Mouse (Mus musculus) urinary bladder, adult 2 months (tissue): ENCODE data around the gene M1ap. TPM values are rescaled to one million over a fixed set of nuclear protein-coding genes. Genes with fewer than 3 reads are reported as not detected.

ENCODE experiments used
- DNase-seq: peaks from one replicate; pipeline ENCODE4 v3.0.0; 2022; ENCODE audit warnings: low spot score
- polyA plus RNA-seq: library from polyadenylated mRNA; depleted of rRNA; stranded (reverse); fragments of >200 nt; gene quantifications from 2 replicates; pipeline ENCODE4 v1.2.3, GENCODE M21; 2012; rRNA removed

Gene M1ap
- 0.30 and 0.62 TPM in 2 replicates for polyA plus RNA-seq

GRCm38 (mm10) chr6:82946651-82947050 lies at the start of gene M1ap:
M1ap (plus strand) TSS chr6:82946902.
- DNase-seq: no peak

DNA sequence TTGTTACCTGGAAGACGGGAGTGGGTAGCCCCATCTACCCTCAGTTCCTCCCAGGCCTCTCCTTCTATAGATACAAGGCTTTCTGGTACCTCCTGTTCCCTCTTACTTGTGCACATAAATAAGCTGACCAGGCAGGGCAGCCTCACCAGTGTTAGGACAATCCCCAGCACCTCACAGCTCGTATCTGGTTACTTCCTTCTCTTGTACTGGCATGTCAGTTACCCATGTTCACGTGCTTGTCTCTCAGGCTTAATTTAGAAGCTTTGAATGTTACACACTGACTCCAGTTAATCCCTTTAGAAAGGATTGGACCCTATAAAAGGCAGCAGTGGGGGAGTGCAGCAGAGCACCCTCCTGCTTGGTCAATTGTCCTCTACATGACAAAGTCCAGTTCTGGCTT lies 49.4 kb upstream of the M1ap start:
- no peak for DNase-seq

DNA sequence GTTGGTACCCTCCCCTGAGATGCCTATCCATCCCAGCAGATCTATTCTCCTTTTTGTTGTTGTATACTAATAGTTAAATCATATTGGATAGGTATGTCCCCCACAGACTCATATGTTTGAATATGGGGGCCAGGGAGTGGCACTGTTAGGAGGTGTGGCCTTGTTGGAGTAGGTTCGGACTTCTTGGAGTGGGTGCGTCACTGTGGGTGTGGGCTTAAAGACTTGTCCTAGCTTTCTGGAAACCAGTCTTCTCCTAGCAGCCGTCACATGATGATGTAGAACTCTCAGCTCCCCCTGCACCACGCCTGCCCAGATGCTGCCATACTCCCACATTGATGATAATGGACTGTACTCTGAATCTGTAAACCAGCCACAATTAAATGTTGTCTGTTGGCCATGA lies 48.5 kb upstream of the M1ap start:
- no peak for DNase-seq

- DNase-seq: no peak
Measured at GRCm38 (mm10) chr6:82898745-82899144, 48.0 kb upstream of the M1ap start.

- no peak for DNase-seq
Measured at GRCm38 (mm10) chr6:82902559-82902958, 44.1 kb upstream of the M1ap start.

DNA sequence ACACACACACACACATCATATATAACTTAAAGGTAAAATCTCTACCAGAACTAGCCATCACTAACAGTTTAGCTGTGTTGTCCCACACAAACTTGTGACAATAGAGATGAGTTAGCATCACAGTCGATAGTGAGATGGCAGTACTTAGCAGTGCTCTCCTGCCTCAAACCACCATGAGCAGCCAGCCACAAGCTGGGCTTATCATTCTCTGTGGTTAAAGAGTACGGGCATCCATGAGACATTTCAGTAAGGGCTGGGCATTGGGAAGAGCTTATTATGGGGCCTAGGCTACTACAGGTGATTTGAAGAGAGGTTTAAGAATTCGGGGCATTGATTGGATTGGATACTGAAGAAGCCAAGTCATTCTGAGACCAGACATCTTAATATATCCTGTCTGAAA lies 39.7 kb upstream of the M1ap start:
- DNase-seq: no peak

DNA sequence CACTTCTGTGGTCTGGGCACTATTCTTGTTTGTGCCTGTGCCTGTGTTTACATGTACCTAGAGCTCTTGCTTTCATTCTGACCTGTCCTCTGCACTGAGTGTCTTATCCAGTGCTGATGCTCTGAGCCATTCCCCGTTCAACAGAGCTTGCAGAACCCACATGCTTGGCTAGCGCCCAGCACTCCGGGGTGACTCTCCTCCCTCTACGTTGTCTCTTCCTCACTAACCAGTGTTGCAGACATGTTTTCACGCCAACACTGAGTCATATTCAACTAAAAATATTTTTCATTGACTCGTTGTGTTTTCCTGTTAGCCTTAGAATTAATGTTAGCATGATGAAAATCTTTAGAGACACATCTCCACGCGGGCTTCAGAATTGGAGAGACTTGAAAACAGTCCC lies 38.7 kb upstream of the M1ap start:
- DNase-seq: no peak

DNA sequence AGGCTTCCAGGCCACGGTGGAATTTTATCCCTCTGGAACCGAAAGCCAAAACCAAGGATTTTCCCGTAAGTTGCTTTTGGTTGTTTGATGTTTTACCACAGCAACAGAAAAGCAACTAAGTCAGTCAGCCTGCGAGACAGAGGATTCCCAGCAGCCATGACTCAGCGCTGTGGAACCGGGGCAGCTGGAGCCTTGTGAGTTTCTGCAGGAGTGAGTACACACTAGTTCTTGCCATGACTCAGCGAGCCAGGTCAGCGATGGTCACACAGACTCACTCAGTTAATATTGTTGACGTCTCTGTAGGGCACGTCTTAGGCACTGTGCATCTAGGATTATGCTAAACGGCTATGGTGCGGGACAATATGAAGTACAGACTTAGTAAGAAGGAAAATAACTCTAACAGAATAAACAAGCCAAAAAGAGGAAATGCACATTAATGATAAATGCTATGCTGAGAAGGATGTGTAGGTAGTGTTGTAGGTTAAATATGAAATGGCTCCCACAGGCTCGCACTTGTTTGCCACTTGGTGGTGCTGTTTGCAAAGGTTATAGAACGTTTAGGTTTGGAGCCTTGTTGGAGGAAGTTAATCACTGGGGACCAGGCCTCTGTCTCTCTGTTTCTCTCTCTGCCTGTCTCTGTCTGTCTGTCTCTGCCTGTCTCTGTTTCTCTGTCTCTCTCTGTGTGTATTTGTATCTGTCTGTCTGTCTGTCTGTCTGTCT lies 37.4 kb upstream of the M1ap start:
- no peak for DNase-seq

DNA sequence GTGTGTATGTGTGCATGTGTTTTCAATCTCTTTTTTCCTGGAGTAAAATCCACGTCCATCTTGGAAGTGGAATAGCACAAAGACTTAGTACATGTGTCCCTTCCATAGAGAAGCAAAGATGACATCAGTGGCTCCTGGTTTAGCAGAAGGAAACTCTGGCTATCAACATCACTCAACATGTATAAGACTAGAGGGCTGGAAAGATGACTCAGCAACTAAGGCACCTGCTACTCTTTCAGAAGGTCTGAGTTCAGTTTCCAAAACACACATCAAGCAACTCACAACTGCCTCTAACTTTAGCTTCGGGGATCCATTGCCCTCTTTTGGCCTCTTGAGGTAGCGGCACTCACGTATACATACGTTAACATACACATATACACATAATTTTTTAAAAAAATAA lies 35.4 kb upstream of the M1ap start:
- no peak for DNase-seq

DNA sequence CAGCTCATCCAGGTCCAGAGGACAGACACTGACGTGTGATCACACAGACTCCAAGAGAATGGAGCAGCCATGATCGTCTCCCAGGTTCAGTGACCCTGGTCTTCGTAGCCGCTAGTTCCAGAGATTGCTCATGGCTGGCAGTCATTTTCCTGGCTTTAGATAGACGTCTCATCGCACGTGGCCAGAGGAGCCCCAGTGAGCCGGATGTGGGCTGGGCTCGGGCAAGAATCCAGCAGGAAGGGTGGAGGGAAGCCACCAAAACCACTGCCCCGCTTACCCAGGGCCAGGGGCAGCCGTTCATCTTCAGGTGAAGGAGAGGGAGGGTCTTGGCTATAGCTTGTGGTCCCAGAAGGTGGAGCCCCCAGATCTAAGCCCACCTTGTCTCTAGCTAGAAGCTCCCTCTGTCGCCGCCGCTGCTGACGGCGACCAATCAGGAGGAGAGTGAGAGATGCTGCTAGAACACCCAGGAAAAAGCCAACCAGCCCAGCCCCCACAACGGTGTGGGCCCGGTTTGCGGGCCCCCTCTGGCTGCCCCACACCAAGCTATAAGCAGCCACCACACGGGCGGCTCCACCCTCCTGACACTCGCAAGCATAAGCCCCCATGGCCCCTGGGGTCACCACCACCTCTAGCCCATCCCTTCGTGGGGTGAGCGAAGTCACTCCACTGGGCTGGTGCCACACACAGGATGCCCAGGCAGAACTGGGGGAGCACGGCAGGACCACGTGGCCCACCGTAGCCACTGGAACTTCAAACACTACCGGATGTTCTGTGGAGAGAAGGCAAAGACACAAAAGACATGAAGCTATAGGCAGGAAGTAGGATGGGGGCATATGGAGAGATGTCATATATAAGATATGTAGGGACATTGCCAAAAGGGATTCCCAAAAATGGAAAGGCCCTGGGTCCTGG lies 33.1 kb upstream of the M1ap start:
- no peak for DNase-seq

DNA sequence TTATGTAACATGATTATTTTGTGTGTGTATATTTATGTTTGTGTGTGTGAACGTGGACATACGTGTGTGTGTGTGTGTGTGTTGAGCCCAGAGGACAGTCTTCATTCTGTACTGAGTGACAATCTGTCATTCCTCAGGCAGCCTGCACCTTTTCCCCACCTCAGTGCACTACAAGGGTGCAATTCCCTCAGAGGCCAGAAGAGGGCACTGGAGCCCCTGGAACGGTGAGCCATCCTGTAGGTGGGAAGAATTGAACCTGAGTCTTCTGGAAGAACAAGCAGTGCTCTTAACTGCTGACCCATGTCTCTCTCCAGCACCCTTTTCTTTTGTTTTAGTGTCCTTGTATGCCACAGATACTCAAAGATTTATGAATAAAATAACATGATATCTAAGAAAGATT lies 30.8 kb upstream of the M1ap start:
- DNase-seq: no peak

DNA sequence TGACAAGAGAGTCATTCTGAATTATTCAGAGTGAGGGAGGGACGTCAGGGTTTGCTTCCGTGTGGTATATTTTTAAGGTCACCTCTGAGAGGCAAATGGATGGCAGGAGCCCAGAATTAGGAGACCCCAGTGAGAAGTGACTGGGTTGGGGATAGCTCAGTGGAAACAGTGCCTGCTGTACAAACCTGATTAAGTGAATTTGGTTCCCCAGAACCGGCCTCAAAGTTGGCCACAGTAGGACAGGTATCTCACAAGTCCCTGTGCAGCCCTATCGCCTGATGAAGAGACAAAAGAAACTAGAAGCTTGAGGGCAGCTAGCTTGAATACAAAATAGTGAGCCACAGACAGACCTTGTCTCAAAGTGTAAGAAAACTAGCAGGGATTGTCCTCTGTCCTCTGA lies 30.2 kb upstream of the M1ap start:
- no peak for DNase-seq

- no peak for DNase-seq
Measured at GRCm38 (mm10) chr6:82917076-82917777, 29.5 kb upstream of the M1ap start.

DNA sequence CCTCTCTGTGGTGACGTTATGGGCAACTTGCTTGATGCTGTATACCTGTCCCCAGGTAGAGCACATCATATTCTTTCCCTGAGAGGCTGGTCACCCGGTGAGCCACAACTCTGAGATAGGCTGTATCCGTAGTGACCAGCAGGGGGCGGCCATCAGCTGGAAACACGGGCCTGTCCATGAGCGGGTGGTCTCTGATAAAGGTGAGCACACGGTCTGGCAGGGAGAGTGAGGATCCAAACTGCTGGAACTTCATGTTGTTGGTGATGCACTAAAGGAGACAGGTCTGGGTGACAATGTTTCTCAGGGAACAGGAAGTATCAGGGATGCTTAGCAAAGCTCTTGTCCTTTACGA lies 28.9 kb upstream of the M1ap start:
- no peak for DNase-seq

GRCm38 (mm10) chr6:82918371-82918770 lies 28.3 kb upstream of the M1ap start:
- no peak for DNase-seq

DNA sequence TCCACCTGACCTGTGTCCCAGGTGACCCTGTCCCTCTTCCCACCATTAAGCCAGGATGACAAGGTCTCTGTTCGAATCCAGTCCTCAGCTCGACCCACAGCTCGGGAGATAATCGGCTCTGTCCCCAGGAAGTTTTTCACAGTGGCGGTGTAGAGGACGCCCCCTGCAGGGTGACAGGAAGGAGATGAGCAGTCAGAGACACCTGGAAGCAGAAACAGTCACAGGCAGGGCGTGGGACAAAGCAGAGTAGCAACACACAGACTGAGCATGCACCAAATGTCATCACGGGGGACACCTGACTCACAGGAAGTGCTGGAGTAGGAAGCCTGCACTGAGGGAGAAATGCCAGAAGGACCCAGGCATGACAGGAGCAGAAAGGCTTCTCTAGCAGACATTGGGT lies 27.2 kb upstream of the M1ap start:
- DNase-seq: no peak

GRCm38 (mm10) chr6:82921426-82922224 lies 25.1 kb upstream of the M1ap start:
- DNase-seq: no peak

DNA sequence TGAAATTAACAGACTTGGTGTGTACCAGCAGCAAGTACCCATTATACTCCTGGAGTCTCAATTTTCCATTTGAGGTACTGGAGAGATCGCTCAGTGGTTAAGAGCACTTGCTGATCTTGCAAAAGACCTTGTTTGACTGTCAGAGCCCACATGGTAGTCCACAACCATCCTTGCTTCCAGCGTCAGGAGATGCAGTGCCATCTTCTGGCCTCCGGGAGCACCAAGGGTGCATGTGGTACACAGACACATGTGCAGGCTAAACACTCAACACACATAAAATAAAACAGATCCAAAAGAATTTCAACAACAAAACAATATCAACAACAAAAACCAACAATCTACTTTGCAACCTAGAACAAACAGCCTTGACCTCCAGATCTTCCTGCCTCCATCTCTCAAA lies 21.7 kb upstream of the M1ap start:
- no peak for DNase-seq

DNA sequence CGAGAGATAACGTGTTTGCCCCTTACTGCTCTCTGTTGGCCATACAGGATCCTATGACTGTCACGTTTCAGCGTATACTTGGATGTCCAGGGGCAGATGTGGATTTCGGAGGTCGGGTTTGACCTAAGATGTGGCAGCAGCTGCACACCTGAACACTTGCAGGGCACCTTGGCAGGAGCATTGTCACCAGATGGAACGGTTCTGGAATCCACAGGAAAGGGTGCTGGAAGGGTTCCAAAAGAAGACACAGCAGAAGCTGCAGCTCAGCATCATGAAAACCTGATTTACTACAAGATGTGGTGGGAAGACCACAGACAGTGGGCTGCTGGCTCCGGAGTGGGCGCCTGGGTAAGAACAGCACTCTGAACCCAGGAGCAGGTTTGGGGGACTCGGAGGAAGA lies 20.6 kb upstream of the M1ap start:
- DNase-seq: no peak

DNA sequence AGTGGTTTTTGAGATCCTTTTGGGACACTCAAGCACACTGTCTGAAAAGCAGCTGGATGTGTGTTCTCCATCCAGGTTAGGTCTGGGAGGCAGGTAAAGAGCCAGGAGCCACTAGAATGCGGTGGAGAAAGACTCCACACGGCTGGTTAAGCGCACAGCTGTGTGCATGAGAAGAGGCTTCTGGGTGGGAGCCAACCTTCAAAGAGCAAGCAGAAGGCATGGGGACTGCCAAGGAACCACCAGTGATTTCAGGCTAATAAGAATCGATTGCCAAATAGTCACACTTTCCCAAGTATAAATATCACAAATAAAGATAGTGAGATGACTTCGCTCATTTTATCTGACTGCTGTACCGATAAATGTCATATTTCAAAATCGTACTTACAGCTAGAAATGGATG lies 20.2 kb upstream of the M1ap start:
- DNase-seq: no peak

GRCm38 (mm10) chr6:82927617-82928016 lies 19.1 kb upstream of the M1ap start:
- no peak for DNase-seq
